Mouse (Mus musculus) gastrocnemius, postnatal 14 days (tissue): ENCODE measurements around the gene Fam102b. TPM values are rescaled to one million over a fixed set of nuclear protein-coding genes. Genes with fewer than 3 reads are reported as not detected.

Experiments
- DNase-seq: peaks from one replicate; pipeline ENCODE4 v3.0.0; 2021; ENCODE audit warnings: mixed read lengths
- intact Hi-C: fragments of 180-260 bp; cut with DNase I; formaldehyde crosslinking; loops from one replicate; pipeline ENCODE4 v1.15.1; 2025; ENCODE audit warnings: low total_unique reads
- total RNA-seq, 2 experiments: library from RNA; stranded (reverse); gene quantifications; 2 replicates each; pipeline ENCODE4 v1.2.3; 2021

Fam102b gene
- total RNA-seq, 2 experiments from 2014 or later = 11.7 to 18.5 TPM

- peak; percentile 26 for DNase-seq
- intact Hi-C loops = no loop called here
These were observed 5.5 kb downstream of the Fam102b start for GRCm38 (mm10) chr3:109021720-109022516.

- intact Hi-C loops = no loop called here
- no peak for DNase-seq
These were observed 9.1 kb downstream of the Fam102b start for GRCm38 (mm10) chr3:109018336-109018735.

- intact Hi-C loops = no loop called here
- DNase-seq = no peak
These were observed 14.8 kb downstream of the Fam102b start for GRCm38 (mm10) chr3:109012595-109012994.

- intact Hi-C loops = no loop called here
- peak; percentile 39 for DNase-seq
These were observed 16.7 kb downstream of the Fam102b start for GRCm38 (mm10) chr3:109010489-109011260.

GRCm38 (mm10) chr3:109008180-109008579 is 19.2 kb downstream of the Fam102b start:
- intact Hi-C loops = no loop called here
- DNase-seq = no peak

GRCm38 (mm10) chr3:109005777-109006176 is 21.6 kb downstream of the Fam102b start:
- intact Hi-C loops = no loop called here

GRCm38 (mm10) chr3:108999173-108999572 is 28.2 kb downstream of the Fam102b start:
- intact Hi-C loops = no loop called here
- DNase-seq = no peak

More at GRCm38 (mm10) chr3:109005777-109006176, 21.6 kb downstream of the Fam102b start:
- DNase-seq = no peak

- DNase-seq = no peak
- intact Hi-C loops = no loop called here
These were observed 29.6 kb downstream of the Fam102b start for GRCm38 (mm10) chr3:108997762-108998161.

- intact Hi-C loops = no loop called here
- no peak for DNase-seq
These were observed 30.1 kb downstream of the Fam102b start for GRCm38 (mm10) chr3:108997284-108997683.

- DNase-seq = no peak
- intact Hi-C loops = no loop called here
These were observed 32.0 kb downstream of the Fam102b start for GRCm38 (mm10) chr3:108995379-108995778.

GRCm38 (mm10) chr3:108994477-108994876 is 32.9 kb downstream of the Fam102b start:
- intact Hi-C loops = no loop called here

GRCm38 (mm10) chr3:108989971-108990548 is 37.3 kb downstream of the Fam102b start:
- peak; percentile 46 for DNase-seq
- intact Hi-C loops = no loop called here

More at GRCm38 (mm10) chr3:108994477-108994876, 32.9 kb downstream of the Fam102b start:
- DNase-seq = no peak

GRCm38 (mm10) chr3:108987009-108987659 is 40.3 kb downstream of the Fam102b start:
- no peak for DNase-seq
- intact Hi-C loops = no loop called here

GRCm38 (mm10) chr3:108986534-108986933 is 40.9 kb downstream of the Fam102b start:
- intact Hi-C loops = no loop called here
- no peak for DNase-seq

GRCm38 (mm10) chr3:108983989-108984388 is 43.4 kb downstream of the Fam102b start:
- intact Hi-C loops = no loop called here

GRCm38 (mm10) chr3:108981946-108982345 is 45.5 kb downstream of the Fam102b start:
- no peak for DNase-seq
- intact Hi-C loops = no loop called here

More at GRCm38 (mm10) chr3:108983989-108984388, 43.4 kb downstream of the Fam102b start:
- no peak for DNase-seq

GRCm38 (mm10) chr3:108977340-108978030 is 49.9 kb downstream of the Fam102b start:
- no peak for DNase-seq
- intact Hi-C loops = loop anchor here (5.0 kb wide), 1 partner anchor 85 kb away; no protein-coding TSS in a partner anchor

- DNase-seq = no peak
- intact Hi-C loops = loop anchor here (5.0 kb wide), 1 partner anchor 87 kb away; no protein-coding TSS in a partner anchor
These were observed 52.4 kb downstream of the Fam102b start for GRCm38 (mm10) chr3:108974920-108975485.
